Mouse (Mus musculus) retina, postnatal 1 day (tissue): ENCODE measurements around the gene Strn4.

Source experiments
- DNase-seq: peaks from one replicate; pipeline ENCODE4 v3.0.0-alpha.2; 2012

The Strn4 gene

GRCm38 (mm10) chr7:16815351-16815941 lies at the start of gene Strn4:
Gene Strn4, plus strand, starts transcription at chr7:16815889.
- DNase-seq: peak; percentile 84

- DNase-seq: no peak
Measured at GRCm38 (mm10) chr7:16766443-16766842, 49.2 kb upstream of the Strn4 start.

DNA sequence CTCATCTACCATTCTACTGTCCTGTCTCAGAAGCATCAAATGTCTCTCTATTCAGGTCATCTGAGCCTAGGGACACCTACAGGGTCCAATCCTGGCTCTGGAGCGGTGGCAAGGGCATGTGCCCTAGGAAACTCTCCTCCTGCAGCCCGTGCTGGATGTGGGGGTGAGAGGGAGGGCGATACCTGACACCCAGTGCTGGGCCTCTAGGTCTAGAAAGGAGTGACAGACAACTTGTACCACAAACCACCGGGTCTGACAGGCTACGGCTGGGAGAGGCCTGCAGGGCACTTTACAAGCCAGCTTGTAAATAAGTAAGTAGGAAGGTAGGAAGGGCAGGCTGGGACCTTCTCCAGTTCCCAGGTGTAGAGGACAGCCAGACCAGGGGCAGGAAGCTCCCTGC lies 39.8 kb upstream of the Strn4 start:
- DNase-seq: no peak

DNA sequence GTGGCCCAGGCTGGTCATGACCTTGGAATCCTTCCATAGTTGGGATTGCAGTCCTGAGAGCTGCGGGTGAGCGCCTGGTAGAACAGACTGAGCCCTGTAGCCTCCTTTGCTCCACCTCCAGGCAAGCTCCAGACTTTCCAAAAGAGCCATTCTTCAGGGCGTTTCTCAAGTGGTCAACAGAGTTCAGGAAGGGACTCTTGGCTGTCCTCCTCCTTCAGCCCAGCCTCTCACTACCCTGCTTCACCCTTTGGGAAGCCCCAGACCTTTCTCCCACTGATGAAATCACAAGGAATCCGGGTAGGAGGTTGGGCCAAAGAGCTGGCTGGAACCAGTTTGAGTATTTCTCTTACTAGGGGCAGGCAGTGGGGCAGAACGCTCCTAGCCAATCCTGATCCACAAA lies 35.6 kb upstream of the Strn4 start:
- no peak for DNase-seq

DNA sequence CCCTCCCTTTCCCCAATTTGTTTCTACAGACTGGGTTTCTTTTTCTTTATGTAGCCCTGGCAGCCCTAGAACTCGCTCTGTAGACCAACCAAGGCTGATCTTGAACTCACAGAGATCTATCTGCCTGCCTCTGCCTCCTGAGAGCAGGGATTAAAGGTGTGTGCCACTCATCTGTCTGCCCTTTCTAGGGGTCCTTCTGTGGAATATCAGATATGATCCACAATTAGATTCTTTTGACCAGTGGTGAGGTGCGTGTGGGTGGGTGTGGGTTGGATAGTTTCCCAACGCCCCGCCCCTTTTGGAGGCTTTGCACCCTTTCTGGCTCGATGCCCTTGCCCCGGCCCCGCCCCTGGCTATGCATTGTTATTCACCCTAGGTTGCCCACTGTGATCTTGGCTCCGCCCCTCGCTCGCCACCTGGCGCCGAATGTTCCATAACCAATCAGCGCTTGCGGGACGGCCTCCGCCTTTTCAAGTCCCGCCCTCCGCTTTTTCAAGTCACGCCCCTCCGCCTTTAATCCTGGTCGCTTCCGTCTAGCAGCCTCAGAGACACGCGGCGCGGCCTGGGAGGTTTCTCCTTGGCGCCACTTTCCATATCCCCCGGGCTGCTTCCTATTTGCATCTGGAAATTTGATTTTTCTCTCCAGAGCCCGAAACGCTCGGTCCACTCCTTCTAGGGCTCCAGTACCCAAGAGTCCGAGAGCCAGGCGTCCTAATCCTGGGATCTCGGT lies 34.7 kb upstream of the Strn4 start, which contains the start of gene Slc1a5:
TSS of gene Slc1a5 (plus strand) at position 516 of the 730 bp plus-strand sequence.
- peak; percentile 97 for DNase-seq

DNA sequence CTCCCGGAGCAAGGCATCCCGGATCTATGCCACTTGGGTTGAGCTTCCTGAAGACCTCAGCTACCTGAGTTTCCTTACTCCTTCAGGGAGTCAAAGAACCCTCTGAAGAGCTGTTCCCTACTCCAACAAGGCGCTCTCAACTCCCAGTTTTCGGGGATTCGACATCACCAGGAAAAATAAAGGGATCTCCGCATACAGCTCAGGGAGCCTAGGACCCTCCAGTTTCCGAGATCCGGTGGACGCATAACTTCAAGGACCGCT lies 34.2 kb upstream of the Strn4 start:
- DNase-seq: no peak

GRCm38 (mm10) chr7:16781816-16782554 lies 33.7 kb upstream of the Strn4 start:
- peak; percentile 55 for DNase-seq

GRCm38 (mm10) chr7:16782555-16783125 lies 33.0 kb upstream of the Strn4 start:
- peak; percentile 18 for DNase-seq

DNA sequence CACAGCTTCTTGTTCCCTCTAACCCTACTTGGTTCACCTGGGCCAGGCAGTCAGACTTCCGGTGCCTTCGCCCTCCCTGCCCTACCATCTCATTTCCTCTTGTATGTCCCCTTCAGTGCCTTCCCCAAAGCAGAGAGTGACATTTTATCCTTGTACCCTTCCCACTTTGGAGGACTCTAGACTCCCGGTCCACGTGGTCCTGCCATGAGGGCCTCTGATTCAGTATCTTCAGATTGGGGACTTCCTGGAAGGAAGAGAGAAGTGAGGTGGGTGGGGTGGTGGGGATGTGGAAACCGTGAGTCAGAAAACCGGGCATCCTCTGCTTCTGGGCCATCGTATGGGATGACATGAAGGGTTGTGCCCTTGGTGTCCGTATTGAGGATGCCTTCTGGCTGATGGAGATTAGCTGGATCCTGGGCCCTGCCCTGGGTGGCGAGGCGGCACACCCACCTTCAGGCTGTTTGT lies 32.4 kb upstream of the Strn4 start:
- DNase-seq: no peak

DNA sequence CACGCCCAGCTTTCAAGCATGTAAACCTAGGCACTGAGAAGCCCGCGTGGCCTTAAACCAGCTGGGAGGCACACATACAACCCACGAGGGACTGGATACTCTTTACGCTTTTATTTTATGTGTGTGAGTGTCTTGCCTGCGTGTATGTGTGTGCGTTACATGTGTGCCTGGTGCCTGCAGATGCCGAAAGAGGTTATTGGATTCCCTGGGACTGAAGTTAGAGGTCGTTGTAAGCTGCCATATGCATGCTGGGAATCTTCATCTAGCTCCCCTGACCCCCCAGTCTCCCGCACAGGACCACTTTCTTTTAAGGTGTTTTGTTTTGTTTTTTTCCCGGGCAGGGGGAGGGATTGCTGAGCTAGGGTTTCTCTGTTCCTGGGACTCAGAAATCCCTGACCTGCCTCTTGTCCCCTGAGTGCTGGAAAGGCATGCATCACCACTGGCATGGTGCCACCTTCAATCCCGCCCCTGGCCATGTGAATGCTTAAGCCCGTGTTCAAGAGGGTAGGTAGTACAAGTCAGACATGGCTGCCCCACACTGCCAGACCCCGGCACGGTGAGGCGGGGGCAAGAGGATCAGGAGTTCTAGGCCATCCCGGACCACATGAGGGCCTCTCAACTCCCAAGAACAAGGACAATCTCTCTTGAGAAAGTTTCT lies 31.8 kb upstream of the Strn4 start:
- DNase-seq: peak; percentile 30

DNA sequence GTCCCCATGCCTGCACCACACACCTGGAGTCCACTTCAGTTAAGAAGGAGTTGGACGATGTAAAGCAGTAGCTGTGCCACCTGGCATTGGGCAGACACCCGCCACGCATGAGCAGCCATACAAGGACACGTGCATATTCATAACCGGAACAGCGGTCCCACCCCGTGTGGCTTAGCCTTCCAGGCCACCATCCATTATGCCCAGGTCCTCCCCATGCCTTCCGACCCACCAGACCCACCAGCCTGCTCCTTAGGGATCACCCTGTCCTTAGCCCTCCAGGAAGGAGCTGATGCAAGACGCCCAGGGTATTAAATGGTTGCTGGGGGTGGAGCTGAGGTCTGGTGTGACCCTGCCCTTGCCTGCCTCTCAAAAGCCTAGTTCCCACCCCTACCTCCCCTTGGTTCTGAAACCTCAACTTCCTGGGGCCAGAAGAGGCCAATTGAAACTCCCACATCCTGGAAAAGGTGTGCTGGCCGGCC lies 31.2 kb upstream of the Strn4 start:
- no peak for DNase-seq

DNA sequence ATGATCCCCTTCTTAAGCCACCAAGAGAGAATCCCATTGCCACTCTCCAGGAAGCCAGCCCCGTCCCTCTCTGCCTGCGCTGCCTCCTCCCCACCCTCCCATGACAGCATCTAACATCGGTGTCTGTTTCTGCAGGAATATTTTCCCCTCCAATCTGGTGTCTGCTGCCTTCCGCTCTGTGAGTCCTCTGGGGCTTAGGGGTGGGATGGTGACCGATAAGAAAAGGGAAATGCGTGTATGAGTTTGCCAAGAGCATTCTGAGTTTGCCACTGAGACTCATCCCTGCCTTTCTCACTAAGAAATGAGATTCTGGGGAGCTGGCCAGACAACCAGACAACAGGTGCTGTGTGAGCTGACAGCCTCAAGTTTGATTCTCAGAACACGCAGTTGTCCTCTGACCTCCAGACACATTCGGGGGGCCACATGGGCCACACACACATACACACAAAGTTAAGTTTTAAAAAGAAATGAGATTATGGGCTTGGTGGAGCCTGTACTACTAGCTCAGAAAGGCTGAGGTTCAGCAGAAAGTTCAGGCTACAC lies 30.1 kb upstream of the Strn4 start:
- DNase-seq: no peak

- DNase-seq: no peak
Measured at GRCm38 (mm10) chr7:16792316-16792715, 23.4 kb upstream of the Strn4 start.

GRCm38 (mm10) chr7:16793010-16793725 lies 22.5 kb upstream of the Strn4 start:
- DNase-seq: no peak

GRCm38 (mm10) chr7:16794886-16795285 lies 20.8 kb upstream of the Strn4 start:
- no peak for DNase-seq

DNA sequence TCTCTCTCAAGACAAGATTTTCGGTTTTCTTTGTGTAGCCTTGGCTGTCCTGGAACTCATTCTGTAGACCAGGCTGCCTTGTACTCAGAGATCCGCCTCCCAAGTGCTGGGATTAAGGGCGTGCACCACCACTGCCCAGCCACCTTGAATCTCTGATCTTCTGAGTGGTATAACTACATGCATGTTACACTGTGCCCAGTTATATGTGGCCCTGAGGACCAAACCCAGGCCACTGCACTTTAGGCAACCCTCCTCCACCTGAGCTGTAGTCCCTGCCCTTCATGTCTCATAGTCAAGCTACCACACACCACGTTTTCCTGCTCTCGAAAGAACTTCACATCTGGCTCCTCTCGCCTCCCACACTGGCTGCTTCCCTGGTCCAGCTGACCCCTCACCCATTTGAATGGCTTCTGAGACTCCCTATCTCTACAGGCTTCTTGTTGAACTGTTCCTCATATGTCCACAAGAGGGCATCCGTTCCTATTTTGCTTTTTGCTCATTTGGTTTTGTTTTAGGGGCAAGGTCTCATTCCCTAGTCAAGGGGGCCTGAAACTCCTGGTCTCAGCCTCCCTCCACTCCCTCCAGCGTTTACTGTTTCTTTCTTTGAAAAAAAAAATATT lies 11.2 kb upstream of the Strn4 start:
- DNase-seq: peak; percentile 81

DNA sequence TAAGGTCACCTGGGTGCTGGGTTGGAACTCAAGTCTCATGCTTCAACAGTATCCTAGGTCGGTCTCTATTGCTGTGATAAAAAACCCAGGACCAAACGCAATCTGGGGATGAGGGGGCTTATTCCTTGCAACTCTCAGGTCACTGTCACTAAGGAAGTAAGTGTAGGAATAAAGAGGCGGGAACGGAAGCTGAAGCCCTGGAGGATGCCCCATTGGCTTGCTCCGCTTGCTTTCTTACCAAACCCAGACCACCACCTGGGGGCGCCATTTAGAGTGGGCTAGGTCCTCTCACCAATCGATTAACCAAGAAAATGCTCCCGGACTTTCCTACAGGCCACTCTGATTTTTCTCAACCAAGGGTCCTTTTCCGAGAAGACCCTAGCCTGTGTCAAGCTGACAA lies 7.8 kb upstream of the Strn4 start:
- no peak for DNase-seq

DNA sequence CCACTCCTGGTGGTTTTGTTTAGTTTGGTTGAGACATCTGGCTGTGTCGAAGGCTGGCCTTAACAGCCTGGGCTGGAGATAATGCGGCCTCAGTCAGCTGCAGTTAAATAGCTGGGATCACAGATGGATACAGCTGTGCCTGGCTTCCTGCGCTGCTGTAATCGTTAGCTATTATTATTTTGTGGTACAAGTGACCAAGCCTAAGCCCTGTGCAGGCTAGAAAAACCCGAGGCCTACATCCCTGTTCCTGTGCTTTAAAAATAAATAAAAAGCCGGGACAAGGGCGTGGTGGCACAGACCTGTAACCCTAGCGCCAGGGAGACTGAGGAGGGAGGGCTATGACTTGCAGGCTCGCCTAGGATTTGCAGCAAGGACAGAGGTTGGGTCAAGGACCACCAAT lies 7.0 kb upstream of the Strn4 start:
- DNase-seq: no peak

DNA sequence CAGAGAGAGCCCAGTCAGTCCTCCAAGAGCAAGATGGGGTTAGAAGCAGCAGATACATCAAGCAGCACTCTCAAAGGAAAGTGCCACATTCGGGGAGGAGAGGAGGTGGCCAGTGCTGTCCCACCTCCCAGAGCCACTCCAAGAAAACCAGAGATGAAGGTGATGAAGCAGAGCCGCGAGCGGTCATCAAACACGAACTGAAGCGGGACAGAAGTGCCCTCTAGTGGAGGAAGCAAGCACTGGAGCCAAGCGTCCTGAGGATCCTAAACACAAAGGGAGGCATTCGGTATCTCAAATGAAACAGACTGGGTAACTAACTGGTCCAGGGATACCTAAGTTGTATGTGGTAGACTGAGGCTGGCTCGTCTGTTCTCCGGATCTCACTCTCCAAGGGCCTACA lies 6.0 kb upstream of the Strn4 start:
- DNase-seq: peak; percentile 81

GRCm38 (mm10) chr7:16810399-16810919 lies 5.2 kb upstream of the Strn4 start:
- DNase-seq: no peak

GRCm38 (mm10) chr7:16810920-16811648 lies 4.6 kb upstream of the Strn4 start:
- DNase-seq: peak; percentile 76
